Mouse (Mus musculus): Measurements from ENCODE around the gene Ppp4r2. TPM values are rescaled to one million over a fixed set of nuclear protein-coding genes. Genes with fewer than 3 reads are reported as not detected.
A peak's percentile ranks its signal among the peaks of the same experiment; 100 is the strongest.

Gene Ppp4r2
- polyA plus RNA-seq (2014; fragmentation: Nextera tagmentation; extraction: Ambion mirVana), result 26.6 and 27.0 TPM in 2 replicates

GRCm38 (mm10) chr6:100833355-100833754 lies at the start of gene Ppp4r2:
TSS of gene Ppp4r2 (plus strand) at chr6:100833622.
- Histone ChIP-seq H3K9me3 (ENCODE audit: control insufficient read depth, low read length) (no peaks in the 10 kb centered on the region), H3K27ac (peak within 1 kb of the TSS; percentile 91), H3K36me3 (replicated peaks; ENCODE audit: control insufficient read depth, insufficient read depth) (peaks cover 32% of the 10 kb centered on the region), H3K4me1 (replicated peaks; ENCODE audit: control insufficient read depth, insufficient read depth, low read length) (peaks cover 35% of the 10 kb centered on the region), H3K4me3 (replicated peaks; ENCODE audit: low read length) (peak within 1 kb of the TSS; percentile 87), H3K4me2 (replicated peaks) (peak within 1 kb of the TSS; percentile 63), H3K9ac (peak within 1 kb of the TSS; percentile 82), H3K27me3 (ENCODE audit: control insufficient read depth, insufficient read depth, low read length) (no peaks in the 10 kb centered on the region)
- peak; percentile 96 for DNase-seq (ENCODE audit: low spot score)
- WGBS, result under 1% methylated on average over 36 of the region's 50 CpGs
- peak; percentile 93 for ATAC-seq (ENCODE audit: low FRiP score)

DNA sequence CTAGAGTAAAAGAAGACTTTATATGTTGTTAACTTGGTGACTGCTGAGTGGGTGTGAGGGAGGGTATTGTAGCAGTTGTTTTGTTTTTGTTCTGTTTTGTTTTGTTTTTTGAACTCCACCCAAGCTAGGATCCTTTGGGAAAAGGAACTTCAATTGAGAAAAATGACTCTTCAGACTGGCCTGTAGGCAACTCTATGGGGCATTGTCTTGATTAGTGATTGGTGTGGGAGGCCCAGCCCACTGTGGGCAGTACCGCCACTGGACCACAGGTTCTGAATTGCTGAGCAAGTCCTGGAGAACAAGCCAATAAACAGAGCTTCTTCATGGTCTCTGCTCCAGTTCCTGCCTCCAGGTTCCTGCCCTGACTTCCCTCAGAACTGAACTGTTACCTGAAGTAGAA lies 45.7 kb upstream of the Ppp4r2 start:
- WGBS, result 95% methylated on average over 1 of the region's 1 CpGs
- ATAC-seq (ENCODE audit: low FRiP score) (no peak), DNase-seq (ENCODE audit: low spot score) (no peak)
- no peak overlapping the region for H3K4me2 ChIP-seq (replicated peaks)
- no peak overlapping the region for H3K9ac ChIP-seq
- H3K27me3 ChIP-seq (ENCODE audit: control insufficient read depth, insufficient read depth, low read length), result no peaks in the 10 kb centered on the region
- no peaks in the 10 kb centered on the region for H3K9me3 ChIP-seq (ENCODE audit: control insufficient read depth, low read length)
- no peaks in the 10 kb centered on the region for H3K4me1 ChIP-seq (replicated peaks; ENCODE audit: control insufficient read depth, insufficient read depth, low read length)
- H3K36me3 ChIP-seq (replicated peaks; ENCODE audit: control insufficient read depth, insufficient read depth), result no peaks in the 10 kb centered on the region
- no peak overlapping the region for H3K4me3 ChIP-seq (replicated peaks; ENCODE audit: low read length)
- H3K27ac ChIP-seq, result no peak overlapping the region

DNA sequence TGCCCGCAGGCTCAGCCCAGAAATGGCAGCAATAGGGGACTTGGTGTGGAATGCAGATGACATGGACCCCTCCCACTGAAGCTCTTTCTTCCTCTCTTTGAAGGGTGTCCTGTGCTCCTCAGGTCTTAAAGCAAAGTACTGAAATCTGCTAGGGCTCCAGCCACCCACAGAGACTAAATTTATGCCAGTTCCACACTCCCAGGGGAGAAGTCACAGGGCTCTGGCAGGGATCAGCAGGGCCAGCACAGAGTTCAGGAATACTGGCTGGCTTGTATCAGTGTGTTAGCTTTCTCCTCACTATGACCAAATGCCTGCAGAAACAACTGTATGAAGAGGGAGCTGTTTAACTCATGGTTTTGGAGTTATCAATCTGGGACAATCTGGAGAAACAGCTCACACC lies 44.3 kb upstream of the Ppp4r2 start:
- Histone ChIP-seq H3K27ac (no peak overlapping the region), H3K4me2 (replicated peaks) (no peak overlapping the region), H3K9me3 (ENCODE audit: control insufficient read depth, low read length) (no peaks in the 10 kb centered on the region), H3K27me3 (ENCODE audit: control insufficient read depth, insufficient read depth, low read length) (no peaks in the 10 kb centered on the region), H3K4me1 (replicated peaks; ENCODE audit: control insufficient read depth, insufficient read depth, low read length) (no peaks in the 10 kb centered on the region), H3K4me3 (replicated peaks; ENCODE audit: low read length) (no peak overlapping the region), H3K9ac (no peak overlapping the region), H3K36me3 (replicated peaks; ENCODE audit: control insufficient read depth, insufficient read depth) (no peaks in the 10 kb centered on the region)
- DNase-seq (ENCODE audit: low spot score) (no peak), ATAC-seq (ENCODE audit: low FRiP score) (no peak)
- WGBS, result 97% methylated on average over 1 of the region's 1 CpGs

GRCm38 (mm10) chr6:100792055-100792659 lies 41.3 kb upstream of the Ppp4r2 start:
- no peaks in the 10 kb centered on the region for H3K36me3 ChIP-seq (replicated peaks; ENCODE audit: control insufficient read depth, insufficient read depth)
- ATAC-seq (ENCODE audit: low FRiP score) (no peak), DNase-seq (ENCODE audit: low spot score) (no peak)
- no peak overlapping the region for H3K4me3 ChIP-seq (replicated peaks; ENCODE audit: low read length)
- H3K4me2 ChIP-seq (replicated peaks), result no peak overlapping the region
- H3K9me3 ChIP-seq (ENCODE audit: control insufficient read depth, low read length), result no peaks in the 10 kb centered on the region
- no peak overlapping the region for H3K9ac ChIP-seq
- no peak overlapping the region for H3K27ac ChIP-seq
- 81% methylated on average over 3 of the region's 3 CpGs for WGBS
- H3K27me3 ChIP-seq (ENCODE audit: control insufficient read depth, insufficient read depth, low read length), result no peaks in the 10 kb centered on the region
- no peaks in the 10 kb centered on the region for H3K4me1 ChIP-seq (replicated peaks; ENCODE audit: control insufficient read depth, insufficient read depth, low read length)

DNA sequence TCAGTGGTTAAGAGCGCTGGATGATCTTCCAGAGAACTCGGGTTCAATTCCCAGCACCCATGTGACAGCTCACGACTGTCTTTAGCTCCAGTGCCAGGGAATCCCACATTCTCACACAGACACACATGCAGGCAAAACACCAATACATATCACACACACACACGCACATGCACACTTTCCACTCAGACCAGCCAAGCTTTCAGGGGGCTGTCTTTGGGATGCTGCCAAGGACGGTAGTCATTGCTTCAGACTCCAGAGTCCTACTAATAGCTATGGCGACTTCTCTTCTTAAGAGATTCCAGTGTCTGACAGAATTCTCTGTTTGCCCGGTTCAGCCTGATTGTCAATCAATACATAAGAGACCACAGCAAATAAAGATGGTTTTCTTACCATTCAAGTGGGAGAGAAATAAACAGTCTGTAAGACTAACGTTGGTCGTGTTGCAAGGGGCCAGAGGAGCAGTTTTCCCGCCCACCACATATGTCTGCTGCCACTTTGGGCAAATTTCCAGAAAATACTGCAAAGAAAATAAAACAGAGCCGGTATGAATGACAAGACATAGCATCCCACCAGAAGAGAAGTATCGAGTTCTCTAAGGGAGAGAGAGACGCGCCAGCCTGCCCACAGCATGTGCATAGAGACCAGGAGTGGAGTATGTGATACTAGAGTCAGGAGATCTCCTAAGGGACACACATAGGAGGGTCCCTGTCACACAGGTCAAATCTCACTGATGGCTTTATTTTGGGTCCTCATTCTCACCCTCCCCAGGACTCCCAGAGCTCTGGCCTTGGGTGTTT lies 40.3 kb upstream of the Ppp4r2 start:
- H3K27me3 ChIP-seq (ENCODE audit: control insufficient read depth, insufficient read depth, low read length), result no peaks in the 10 kb centered on the region
- no peak overlapping the region for H3K27ac ChIP-seq
- ATAC-seq (ENCODE audit: low FRiP score), result no peak
- DNase-seq (ENCODE audit: low spot score), result no peak
- H3K36me3 ChIP-seq (replicated peaks; ENCODE audit: control insufficient read depth, insufficient read depth), result no peaks in the 10 kb centered on the region
- H3K9me3 ChIP-seq (ENCODE audit: control insufficient read depth, low read length), result no peaks in the 10 kb centered on the region
- no peak overlapping the region for H3K4me2 ChIP-seq (replicated peaks)
- no peaks in the 10 kb centered on the region for H3K4me1 ChIP-seq (replicated peaks; ENCODE audit: control insufficient read depth, insufficient read depth, low read length)
- H3K9ac ChIP-seq, result no peak overlapping the region
- 69% methylated on average over 14 of the region's 14 CpGs for WGBS
- H3K4me3 ChIP-seq (replicated peaks; ENCODE audit: low read length), result no peak overlapping the region

- Histone ChIP-seq H3K27ac (no peak overlapping the region), H3K9ac (no peak overlapping the region), H3K36me3 (replicated peaks; ENCODE audit: control insufficient read depth, insufficient read depth) (no peaks in the 10 kb centered on the region), H3K4me3 (replicated peaks; ENCODE audit: low read length) (no peak overlapping the region), H3K9me3 (ENCODE audit: control insufficient read depth, low read length) (no peaks in the 10 kb centered on the region), H3K4me2 (replicated peaks) (no peak overlapping the region), H3K27me3 (ENCODE audit: control insufficient read depth, insufficient read depth, low read length) (no peaks in the 10 kb centered on the region), H3K4me1 (replicated peaks; ENCODE audit: control insufficient read depth, insufficient read depth, low read length) (no peaks in the 10 kb centered on the region)
- ATAC-seq (ENCODE audit: low FRiP score), result no peak
- DNase-seq (ENCODE audit: low spot score), result no peak
- 66% methylated on average over 6 of the region's 6 CpGs for WGBS
Observed at GRCm38 (mm10) chr6:100795797-100796196, 37.6 kb upstream of the Ppp4r2 start.

DNA sequence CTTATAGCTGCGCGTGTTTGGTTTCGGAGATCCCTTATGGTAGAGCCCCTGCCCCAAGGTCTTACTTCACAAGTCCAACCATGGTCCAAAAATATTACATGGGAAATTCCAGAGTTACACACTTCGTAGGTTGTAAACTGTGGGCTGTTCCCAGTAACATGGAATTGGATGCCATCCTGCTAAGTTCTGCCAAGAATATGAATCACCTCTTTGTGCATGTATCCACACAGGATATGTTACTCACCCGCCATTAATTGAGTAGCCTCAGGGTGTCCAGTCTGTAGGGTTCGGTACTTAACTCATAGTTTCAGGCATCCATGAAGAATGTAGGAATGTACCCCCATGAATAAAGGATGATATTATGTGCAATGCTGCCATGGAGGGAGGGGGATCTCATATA lies 34.1 kb upstream of the Ppp4r2 start:
- DNase-seq (ENCODE audit: low spot score) (no peak), ATAC-seq (ENCODE audit: low FRiP score) (no peak)
- H3K36me3 ChIP-seq (replicated peaks; ENCODE audit: control insufficient read depth, insufficient read depth), result no peaks in the 10 kb centered on the region
- no peak overlapping the region for H3K9ac ChIP-seq
- H3K4me3 ChIP-seq (replicated peaks; ENCODE audit: low read length), result no peak overlapping the region
- 90% methylated on average over 6 of the region's 6 CpGs for WGBS
- no peak overlapping the region for H3K4me2 ChIP-seq (replicated peaks)
- no peak overlapping the region for H3K27ac ChIP-seq
- H3K27me3 ChIP-seq (ENCODE audit: control insufficient read depth, insufficient read depth, low read length), result no peaks in the 10 kb centered on the region
- no peaks in the 10 kb centered on the region for H3K4me1 ChIP-seq (replicated peaks; ENCODE audit: control insufficient read depth, insufficient read depth, low read length)
- H3K9me3 ChIP-seq (ENCODE audit: control insufficient read depth, low read length), result no peaks in the 10 kb centered on the region

- no peaks in the 10 kb centered on the region for H3K4me1 ChIP-seq (replicated peaks; ENCODE audit: control insufficient read depth, insufficient read depth, low read length)
- no peak for ATAC-seq (ENCODE audit: low FRiP score)
- whole genome bisulfite sequencing, result 97% methylated on average over 4 of the region's 4 CpGs
- no peaks in the 10 kb centered on the region for H3K27me3 ChIP-seq (ENCODE audit: control insufficient read depth, insufficient read depth, low read length)
- no peaks in the 10 kb centered on the region for H3K36me3 ChIP-seq (replicated peaks; ENCODE audit: control insufficient read depth, insufficient read depth)
- no peak for DNase-seq (ENCODE audit: low spot score)
- H3K9ac ChIP-seq, result no peak overlapping the region
- no peak overlapping the region for H3K4me3 ChIP-seq (replicated peaks; ENCODE audit: low read length)
- H3K27ac ChIP-seq, result no peak overlapping the region
- H3K4me2 ChIP-seq (replicated peaks), result no peak overlapping the region
- H3K9me3 ChIP-seq (ENCODE audit: control insufficient read depth, low read length), result no peaks in the 10 kb centered on the region
Observed at GRCm38 (mm10) chr6:100799766-100800165, 33.7 kb upstream of the Ppp4r2 start.

GRCm38 (mm10) chr6:100800497-100800955 lies 32.9 kb upstream of the Ppp4r2 start:
- H3K36me3 ChIP-seq (replicated peaks; ENCODE audit: control insufficient read depth, insufficient read depth), result no peaks in the 10 kb centered on the region
- no peaks in the 10 kb centered on the region for H3K9me3 ChIP-seq (ENCODE audit: control insufficient read depth, low read length)
- WGBS, result 59% methylated on average over 10 of the region's 10 CpGs
- no peak overlapping the region for H3K4me2 ChIP-seq (replicated peaks)
- no peak overlapping the region for H3K9ac ChIP-seq
- ATAC-seq (ENCODE audit: low FRiP score) (no peak), DNase-seq (ENCODE audit: low spot score) (no peak)
- H3K4me1 ChIP-seq (replicated peaks; ENCODE audit: control insufficient read depth, insufficient read depth, low read length), result no peaks in the 10 kb centered on the region
- no peaks in the 10 kb centered on the region for H3K27me3 ChIP-seq (ENCODE audit: control insufficient read depth, insufficient read depth, low read length)
- H3K27ac ChIP-seq, result no peak overlapping the region
- H3K4me3 ChIP-seq (replicated peaks; ENCODE audit: low read length), result no peak overlapping the region
